Mouse (Mus musculus): Measurements from ENCODE around the gene Osbpl11. TPM values are rescaled to one million over a fixed set of nuclear protein-coding genes. Genes with fewer than 3 reads are reported as not detected.
"Not testable (repeated sequence)": the region's sequence is repeated elsewhere in the genome, so short reads cannot be mapped to it uniquely, and the experiment has no call there.

Osbpl11 gene
- total RNA-seq, 2 experiments from 2014 or later, result 16.6 to 18.7 TPM

DNA sequence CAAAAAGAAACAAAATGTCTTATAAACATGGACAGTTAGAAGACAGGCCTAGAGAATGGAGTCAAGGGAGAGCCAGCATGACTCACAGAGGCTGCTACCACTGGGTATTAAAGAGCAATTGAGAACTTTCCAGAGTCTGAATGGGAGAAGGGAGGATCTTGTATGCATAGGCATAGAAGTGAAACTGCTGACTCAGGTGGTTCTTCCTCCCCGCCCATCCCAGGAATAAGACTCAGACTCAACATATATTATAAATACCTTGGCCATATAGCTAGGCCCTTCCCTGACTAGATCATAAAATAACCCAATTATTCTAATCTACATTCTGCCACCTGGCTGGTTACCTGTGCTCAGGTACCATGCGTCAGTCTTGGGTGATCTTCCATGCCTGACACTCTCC lies 25.5 kb upstream of the Osbpl11 start:
- no peak overlapping the region for H3K27ac ChIP-seq
- intact Hi-C loops (cut with DNase I), result loop anchor here (10.0 kb wide), 1 partner anchor 345 kb away; the partner anchor contains the start of gene Smbd1
- DNase-seq (ENCODE audit: extremely low spot score in 1 of 2, low spot score in 2 of 2), result no peak
- H3K4me3 ChIP-seq, result no peak overlapping the region
- no peak for TF ChIP-seq CTCF (IDR thresholded peaks at IDR 0.05)

DNA sequence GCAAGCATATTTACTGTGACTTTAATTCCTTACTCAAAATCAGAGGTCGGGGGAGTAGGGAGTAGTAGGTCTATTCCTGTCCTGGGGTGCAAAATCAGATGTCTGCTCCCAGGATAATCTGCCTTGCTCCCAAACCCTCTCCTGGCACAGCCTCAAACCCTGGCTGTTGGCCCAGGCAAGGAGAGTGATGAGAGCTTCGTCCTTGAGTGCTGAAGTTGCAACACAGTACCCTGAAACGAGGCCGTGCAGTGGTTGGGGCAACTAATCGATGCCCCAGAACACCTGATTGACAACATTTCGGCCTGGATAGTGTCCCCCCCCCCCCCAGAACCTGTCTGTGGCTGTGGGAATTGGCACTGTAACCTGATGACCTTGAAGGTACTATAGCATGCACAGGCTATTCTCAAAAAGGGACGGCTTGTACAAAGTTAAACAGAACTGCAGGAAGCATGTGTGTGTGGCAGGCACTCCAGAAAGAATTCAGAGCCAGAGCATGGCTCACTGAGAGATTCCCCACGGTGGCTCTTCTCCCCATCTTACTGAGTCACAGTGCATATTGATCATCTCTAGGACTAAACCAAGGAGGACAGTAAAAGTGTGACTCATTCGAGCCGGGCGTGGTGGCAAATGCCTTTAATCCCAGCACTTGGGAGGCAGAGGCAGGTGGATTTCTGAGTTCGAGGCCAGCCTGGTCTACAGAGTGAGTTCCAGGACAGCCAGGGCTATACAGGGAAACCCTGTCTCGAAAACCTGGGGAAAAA lies 21.4 kb upstream of the Osbpl11 start:
- intact Hi-C loops (cut with DNase I), result no loop called here
- no peak for TF ChIP-seq CTCF (IDR thresholded peaks at IDR 0.05)
- no peak for DNase-seq (ENCODE audit: extremely low spot score in 1 of 2, low spot score in 2 of 2)
- H3K27ac ChIP-seq, result no peak overlapping the region
- H3K4me3 ChIP-seq, result no peak overlapping the region

DNA sequence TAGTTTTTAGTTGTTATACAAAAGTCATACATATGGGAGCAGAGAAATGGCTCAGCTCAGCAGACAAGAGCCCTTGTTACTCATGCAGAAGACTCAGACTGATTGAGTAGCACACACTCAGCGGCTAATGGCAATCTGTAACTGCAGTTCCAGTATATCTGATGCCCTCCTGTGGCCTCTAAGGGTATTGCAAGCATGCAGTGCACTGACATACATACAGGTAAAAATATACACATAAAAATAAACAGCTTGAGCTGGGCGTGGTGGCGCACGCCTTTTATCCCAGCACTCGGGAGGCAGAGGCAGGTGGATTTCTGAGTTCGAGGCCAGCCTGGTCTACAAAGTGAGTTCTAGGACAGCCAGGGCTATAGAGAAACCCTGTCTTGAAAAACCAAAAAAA lies 18.6 kb upstream of the Osbpl11 start:
- intact Hi-C loops (cut with DNase I); DNase-seq (ENCODE audit: extremely low spot score in 1 of 2, low spot score in 2 of 2); H3K27ac ChIP-seq; H3K4me3 ChIP-seq: not testable (repeated sequence)
- TF ChIP-seq CTCF (IDR thresholded peaks at IDR 0.05), result peak; percentile 55

DNA sequence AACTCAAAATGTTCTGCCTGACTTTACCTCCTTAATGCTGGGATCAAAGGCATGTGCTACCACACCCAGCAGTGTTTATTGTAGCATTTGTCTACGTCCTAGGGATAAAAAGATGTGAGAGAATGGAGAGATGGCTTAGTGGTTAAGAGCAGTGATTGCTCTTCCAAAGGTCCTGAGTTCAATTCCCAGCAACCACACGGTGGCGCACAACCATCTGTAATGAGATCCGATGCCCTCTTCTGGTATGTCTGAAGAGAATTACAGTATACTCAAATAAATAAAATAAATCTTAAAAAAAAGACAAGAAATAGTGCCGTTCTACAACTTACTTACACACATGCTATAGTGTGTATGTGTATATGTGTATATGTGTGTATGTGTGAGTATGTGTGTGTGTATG lies 17.3 kb upstream of the Osbpl11 start:
- TF ChIP-seq CTCF (IDR thresholded peaks at IDR 0.05), result peak; percentile 28
- no peak overlapping the region for H3K27ac ChIP-seq
- DNase-seq (ENCODE audit: extremely low spot score in 1 of 2, low spot score in 2 of 2), result no peak
- intact Hi-C loops (cut with DNase I), result no loop called here
- H3K4me3 ChIP-seq, result no peak overlapping the region

DNA sequence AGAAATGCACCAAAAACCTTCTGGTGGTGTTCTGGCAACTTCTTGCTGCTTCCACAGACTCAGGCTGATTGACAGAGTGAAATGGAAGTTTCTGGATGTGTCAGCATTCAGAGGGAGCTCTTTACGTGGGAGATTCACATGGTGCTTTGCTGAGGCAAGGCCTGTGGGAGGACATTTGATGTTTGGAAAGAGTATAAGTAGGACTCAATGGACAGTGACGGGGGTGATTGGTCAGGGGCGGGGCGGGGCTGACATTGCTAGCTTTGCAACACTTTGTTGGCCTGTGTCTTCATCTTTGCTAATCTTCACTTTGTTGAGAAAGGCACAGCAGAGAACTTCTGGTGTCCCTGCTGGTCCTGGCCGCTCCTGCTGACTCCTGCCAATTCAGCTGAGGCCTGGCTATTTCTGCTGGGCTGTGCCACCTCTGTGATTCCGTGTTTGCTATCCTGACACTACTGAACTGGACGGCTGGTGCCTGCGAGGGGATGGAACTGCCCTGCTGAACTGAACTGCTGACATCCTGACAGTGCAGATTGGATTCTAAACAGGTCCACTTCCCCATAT lies 15.3 kb upstream of the Osbpl11 start:
- no peak overlapping the region for H3K4me3 ChIP-seq
- DNase-seq (ENCODE audit: extremely low spot score in 1 of 2, low spot score in 2 of 2), result no peak
- no peak overlapping the region for H3K27ac ChIP-seq
- TF ChIP-seq CTCF (IDR thresholded peaks at IDR 0.05), result no peak
- intact Hi-C loops (cut with DNase I), result no loop called here

DNA sequence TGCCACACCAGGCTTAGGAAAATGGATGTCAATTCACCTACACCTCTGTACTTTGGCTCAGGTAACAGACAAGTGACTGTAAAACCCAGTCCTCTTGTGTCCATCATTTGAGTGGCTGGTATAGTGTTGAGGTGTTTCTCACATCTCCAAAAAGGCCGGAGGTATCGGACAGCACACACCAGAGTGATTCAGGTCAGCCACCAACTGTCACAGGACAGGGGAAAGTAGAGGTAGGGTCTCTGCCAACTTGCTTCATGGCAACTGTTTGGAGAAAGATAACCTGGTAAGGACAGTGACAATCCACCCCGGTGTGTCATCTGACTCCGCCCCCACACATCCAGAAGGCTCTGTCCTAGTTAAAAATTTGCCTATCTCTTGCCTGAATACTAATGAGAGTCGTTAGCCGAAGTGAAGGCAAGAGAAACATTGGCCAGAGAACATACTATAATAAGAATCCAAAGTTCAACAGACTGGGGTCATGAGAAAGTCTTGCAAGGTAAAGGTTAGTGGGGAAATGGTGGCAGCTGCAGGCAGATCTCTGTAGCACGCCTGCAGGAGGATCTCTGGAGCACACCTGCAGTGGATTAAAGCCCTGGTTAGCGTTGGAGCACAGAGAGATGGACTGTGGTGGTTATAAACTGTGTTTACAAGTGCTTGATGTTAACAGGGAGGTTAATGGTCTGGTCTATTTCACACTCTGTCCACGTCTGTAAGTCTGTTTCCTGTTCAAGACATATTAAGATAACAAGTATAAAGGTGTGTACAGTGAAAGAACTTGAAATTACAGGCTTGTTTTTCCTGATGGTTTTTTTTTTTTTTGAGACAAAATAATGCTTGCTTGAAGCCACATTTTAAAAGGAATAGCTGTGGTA lies 13.9 kb upstream of the Osbpl11 start:
- intact Hi-C loops (cut with DNase I), result no loop called here
- no peak for TF ChIP-seq CTCF (IDR thresholded peaks at IDR 0.05)
- H3K4me3 ChIP-seq, result no peak overlapping the region

DNA sequence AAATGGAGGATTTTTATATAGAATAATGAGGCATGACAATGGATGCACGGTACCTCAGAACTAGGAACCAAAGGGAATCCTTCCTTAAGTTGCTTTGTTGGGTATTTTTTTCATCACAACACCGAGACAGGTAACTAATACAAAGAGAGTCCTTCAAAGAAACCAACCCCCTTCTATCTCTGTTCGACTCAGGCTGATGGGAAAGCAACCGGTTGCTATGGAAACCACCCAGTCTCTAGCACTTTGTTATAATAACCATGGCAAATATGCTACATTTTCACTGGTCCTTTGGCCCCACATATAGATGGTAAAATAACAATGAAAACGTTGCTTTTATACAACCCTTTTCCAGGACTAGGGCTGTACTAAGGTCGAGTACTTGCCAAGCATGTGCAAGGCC lies 13.1 kb upstream of the Osbpl11 start:
- intact Hi-C loops (cut with DNase I), result no loop called here
- H3K27ac ChIP-seq, result no peak overlapping the region
- DNase-seq (ENCODE audit: extremely low spot score in 1 of 2, low spot score in 2 of 2), result no peak
- TF ChIP-seq CTCF (IDR thresholded peaks at IDR 0.05), result no peak
- no peak overlapping the region for H3K4me3 ChIP-seq

More for the DNA sequence above, 13.9 kb upstream of the Osbpl11 start:
- no peak for DNase-seq (ENCODE audit: extremely low spot score in 1 of 2, low spot score in 2 of 2)
- H3K27ac ChIP-seq, result no peak overlapping the region

GRCm38 (mm10) chr16:33173151-33173550 lies 11.7 kb upstream of the Osbpl11 start:
- no peak for DNase-seq (ENCODE audit: extremely low spot score in 1 of 2, low spot score in 2 of 2)
- H3K27ac ChIP-seq, result no peak overlapping the region
- no peak overlapping the region for H3K4me3 ChIP-seq
- no peak for TF ChIP-seq CTCF (IDR thresholded peaks at IDR 0.05)
- intact Hi-C loops (cut with DNase I), result no loop called here

DNA sequence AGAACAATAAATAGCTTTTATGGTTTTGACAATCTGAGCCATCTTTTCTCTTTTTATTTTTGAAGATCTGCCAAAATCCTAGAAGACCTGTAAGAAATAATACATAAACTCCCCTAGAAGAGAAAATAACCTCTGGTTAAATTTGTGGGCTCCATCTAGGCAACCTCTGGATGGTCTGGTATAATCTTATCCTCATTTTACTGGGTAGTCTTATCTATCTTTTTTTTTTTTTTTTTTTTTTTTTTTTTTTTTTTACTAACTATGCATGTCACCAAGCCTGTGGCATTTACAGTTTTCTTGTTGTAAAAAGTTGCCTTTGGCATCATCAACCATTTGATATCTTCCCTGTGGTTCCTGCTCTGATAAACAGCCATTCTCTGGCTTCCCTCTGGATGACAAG lies 10.2 kb upstream of the Osbpl11 start:
- no peak for DNase-seq (ENCODE audit: extremely low spot score in 1 of 2, low spot score in 2 of 2)
- TF ChIP-seq CTCF (IDR thresholded peaks at IDR 0.05), result no peak
- no peak overlapping the region for H3K27ac ChIP-seq
- H3K4me3 ChIP-seq, result no peak overlapping the region
- intact Hi-C loops (cut with DNase I), result no loop called here

DNA sequence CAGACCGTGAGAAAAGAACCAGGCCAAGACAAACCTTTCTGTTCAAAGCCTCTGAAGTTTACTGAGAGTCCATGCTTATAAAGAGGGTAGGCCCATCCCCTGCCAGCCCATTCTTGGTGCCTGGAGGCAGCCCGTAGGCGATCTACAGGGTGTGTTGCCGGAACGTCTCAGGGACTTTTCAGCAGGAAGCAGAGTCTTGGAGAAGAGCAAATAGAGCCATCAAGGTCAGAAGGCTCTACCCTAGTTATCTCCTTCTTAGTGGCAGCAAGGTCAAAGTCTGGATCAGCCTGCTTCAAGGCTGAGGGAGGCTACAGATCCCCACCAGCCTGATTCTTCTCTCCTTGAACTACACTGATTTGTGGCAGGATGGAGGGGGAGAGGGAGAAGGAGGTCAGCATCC lies 8.0 kb upstream of the Osbpl11 start:
- DNase-seq (ENCODE audit: extremely low spot score in 1 of 2, low spot score in 2 of 2); H3K27ac ChIP-seq; H3K4me3 ChIP-seq; intact Hi-C loops (cut with DNase I): not testable (repeated sequence)

DNA sequence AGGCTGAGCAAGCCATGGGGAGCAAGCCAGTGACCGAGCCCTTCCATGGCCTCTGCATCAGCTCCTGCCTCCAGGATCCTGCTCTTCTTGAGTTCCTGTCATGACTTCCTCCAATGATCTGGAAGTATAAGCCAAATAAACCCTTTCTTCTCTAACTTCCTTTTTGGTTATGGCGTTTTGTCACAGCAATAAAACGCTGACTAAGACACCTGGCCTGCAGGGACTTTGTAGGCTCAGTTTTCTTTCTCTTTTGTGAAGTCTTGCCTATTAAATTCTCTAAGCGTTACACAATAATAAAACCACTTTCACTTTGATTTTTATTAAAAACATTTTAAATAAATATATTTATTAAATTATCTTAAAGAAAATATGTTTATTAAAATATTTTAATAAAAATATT lies 7.1 kb upstream of the Osbpl11 start:
- no peak for DNase-seq (ENCODE audit: extremely low spot score in 1 of 2, low spot score in 2 of 2)
- Histone ChIP-seq H3K27ac (no peak overlapping the region), H3K4me3 (no peak overlapping the region)
- intact Hi-C loops (cut with DNase I), result loop anchor here (1.0 to 2.0 kb wide), 2 partner anchors 19 to 27 kb away; no protein-coding TSS in a partner anchor
- no peak for TF ChIP-seq CTCF (IDR thresholded peaks at IDR 0.05)

Data from left cerebral cortex, adult 2 months (tissue).